ENCODE assay signal across 16 mouse cellular contexts in the genomic region with DNA sequence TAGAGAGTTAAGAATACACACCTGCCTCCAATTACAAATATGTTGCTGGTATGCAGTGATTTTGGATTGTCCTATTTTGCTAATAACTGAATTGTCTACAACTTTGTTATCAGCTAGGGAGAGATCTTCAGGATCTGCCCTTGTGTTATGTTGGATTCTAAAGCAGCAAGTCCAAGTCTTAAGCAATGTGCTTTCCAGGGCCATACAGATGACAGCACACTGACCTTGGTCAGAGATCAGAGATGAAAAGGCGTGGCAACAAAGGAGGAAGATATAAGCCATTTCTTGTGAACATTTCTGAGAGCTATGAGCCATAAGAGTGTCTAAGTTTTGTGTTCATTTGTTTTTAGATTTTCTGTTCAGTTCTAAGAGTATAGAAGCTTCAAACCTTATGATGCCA. TPM values are rescaled to one million over a fixed set of nuclear protein-coding genes. Genes with fewer than 3 reads are reported as not detected.
A peak's percentile ranks its signal among the peaks of the same experiment; 100 is the strongest.
DNase-seq lines count a peak whose midpoint lies in the region.
"Had no signal": no experiment of that assay in that cellular context is flagged by ENCODE, and none has a peak within 500 bp of the region (broad histone marks: within the 10 kb centered on the region; RNA-seq: fewer than 3 reads in every experiment).

No protein-coding gene starts in this region.

- peak; percentile 31 to 79 for DNase-seq in adrenal gland, adult (ENCODE audit: inconsistent age in 2 of 2, low spot score in 1 of 2)
- DNase-seq in adrenal gland, postnatal 25 days = no peak
- DNase-seq in adrenal gland, adult 8-10 months = peak; percentile 39
- no peak for DNase-seq in adrenal gland, postnatal 4 days (ENCODE audit: low spot score in 2 of 2)
- DNase-seq in ovary, adult 18-20 months (ENCODE audit: low spot score) = peak; percentile 32
- DNase-seq in ovary, postnatal 10 days (ENCODE audit: low spot score) = no peak
- DNase-seq: B cell, adult 2 months; cerebellum, adult 11 months; cerebellum, adult 18-20 months; cerebellum, adult 8-10 months; cerebellum, adult 9-11 months; cerebellum, postnatal 14 days; cerebellum, postnatal 36 days; embryo, embryonic 11 days had no signal

RNA-seq across cellular contexts. Expression of gene Pdgfd, which starts 4.9 kb away (rescaled TPM):
- 41.7 and 54.0 TPM in 2 replicates for total RNA-seq in adrenal gland, postnatal 25 days (2021)
- total RNA-seq in adrenal gland, adult 8-10 months (2022) = 10 to 100 TPM; 18.3 to 49.0 (median 35.0) TPM
- 10 to 100 TPM; 27.8 to 30.7 TPM for total RNA-seq in adrenal gland, postnatal 4 days (2021)
- total RNA-seq: CH12.LX, G1E had no signal

Comparison
In these comparisons a context has a peak if more than half of its experiments do, and no peak if none do; other contexts are left out.
1. DNase-seq: peak in adrenal gland, adult (2 of 2), adrenal gland, adult 8-10 months (single experiment) and ovary, adult 18-20 months (single experiment); none in adrenal gland, postnatal 25 days (single experiment), adrenal gland, postnatal 4 days (0 of 2) and ovary, postnatal 10 days (single experiment).